ENCODE assay signal across 28 mouse cellular contexts in the genomic region with DNA sequence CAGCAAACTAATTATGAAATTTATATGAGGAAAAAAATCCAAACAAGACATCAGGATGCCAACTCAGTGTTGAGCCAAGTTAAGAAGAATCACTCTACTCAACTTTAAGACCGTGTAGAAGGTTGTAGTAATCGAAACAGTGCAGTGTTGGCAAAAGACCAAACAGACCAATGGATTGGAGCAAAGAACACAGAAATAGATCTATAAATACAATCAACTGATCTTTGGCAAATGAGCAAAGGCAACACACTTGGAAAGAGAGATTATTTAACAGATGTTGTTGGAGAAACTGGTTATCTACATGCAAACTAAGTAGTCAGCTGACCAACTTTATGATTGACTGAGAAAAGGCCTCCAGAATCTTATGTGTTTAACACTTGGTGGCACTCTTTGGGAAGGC.
"Had no signal": no experiment of that assay in that cellular context is flagged by ENCODE, and none has a peak within 500 bp of the region (broad histone marks: within the 10 kb centered on the region; RNA-seq: fewer than 3 reads in every experiment).

No protein-coding gene starts in this region.

- ATAC-seq: forebrain, embryonic 13.5 days; forebrain, embryonic 14.5 days; forebrain, embryonic 15.5 days; forebrain, embryonic 16.5 days; forebrain, postnatal 0 days had no signal

- H3K4me3 ChIP-seq: embryonic facial prominence, embryonic 10.5 days; embryonic facial prominence, embryonic 12.5 days; embryonic facial prominence, embryonic 13.5 days; embryonic facial prominence, embryonic 15.5 days; erythroblast, embryonic 14.5 days; forebrain, embryonic 10.5 days; forebrain, embryonic 12.5 days; forebrain, embryonic 13.5 days; forebrain, embryonic 15.5 days; gastrocnemius, adult 2 months; heart, adult 2 months had no signal

- H3K9me3 ChIP-seq: embryonic facial prominence, embryonic 10.5 days; embryonic facial prominence, embryonic 12.5 days; embryonic facial prominence, embryonic 13.5 days; embryonic facial prominence, embryonic 15.5 days; forebrain, embryonic 10.5 days; forebrain, embryonic 12.5 days; forebrain, embryonic 13.5 days; forebrain, embryonic 15.5 days had no signal

- H3K9ac ChIP-seq: embryonic facial prominence, embryonic 12.5 days; embryonic facial prominence, embryonic 13.5 days; embryonic facial prominence, embryonic 15.5 days; forebrain, embryonic 12.5 days; forebrain, embryonic 13.5 days; forebrain, embryonic 15.5 days; forebrain, postnatal 0 days had no signal

- H3K4me2 ChIP-seq: embryonic facial prominence, embryonic 12.5 days; embryonic facial prominence, embryonic 13.5 days; embryonic facial prominence, embryonic 15.5 days; forebrain, embryonic 12.5 days; forebrain, embryonic 13.5 days; forebrain, embryonic 15.5 days had no signal

- H3K27me3 ChIP-seq: embryonic facial prominence, embryonic 12.5 days; embryonic facial prominence, embryonic 13.5 days; embryonic facial prominence, embryonic 15.5 days; forebrain, embryonic 12.5 days; forebrain, embryonic 13.5 days; forebrain, embryonic 15.5 days had no signal

- H3K27ac ChIP-seq: embryonic facial prominence, embryonic 10.5 days; embryonic facial prominence, embryonic 12.5 days; embryonic facial prominence, embryonic 13.5 days; embryonic facial prominence, embryonic 15.5 days; forebrain, embryonic 10.5 days; forebrain, embryonic 12.5 days; forebrain, embryonic 13.5 days; forebrain, embryonic 15.5 days; gastrocnemius, adult 2 months; heart, adult 2 months had no signal

- H3K36me3 ChIP-seq: embryonic facial prominence, embryonic 10.5 days; embryonic facial prominence, embryonic 12.5 days; embryonic facial prominence, embryonic 13.5 days; embryonic facial prominence, embryonic 15.5 days; forebrain, embryonic 10.5 days; forebrain, embryonic 12.5 days; forebrain, embryonic 15.5 days had no signal

- DNase-seq: cerebellum, adult 8-10 months; cerebellum, adult 9-10 months; cerebellum, adult 9-11 months; cerebellum, postnatal 10 days; cerebellum, postnatal 14 days; cerebellum, postnatal 25 days; cerebellum, postnatal 36 days; embryo, embryonic 11 days; forebrain, postnatal 0 days; gastrocnemius, adult 2 months; gastrocnemius, postnatal 10 days; gastrocnemius, postnatal 14 days; gastrocnemius, postnatal 25 days; gastrocnemius, postnatal 36 days; heart, adult 11 months; heart, adult 18-20 months; heart, adult 2 months had no signal

- H3K4me1 ChIP-seq: embryonic facial prominence, embryonic 10.5 days; embryonic facial prominence, embryonic 12.5 days; embryonic facial prominence, embryonic 13.5 days; embryonic facial prominence, embryonic 15.5 days; forebrain, embryonic 10.5 days; forebrain, embryonic 12.5 days; forebrain, embryonic 13.5 days; forebrain, embryonic 15.5 days had no signal
